Mouse (Mus musculus) liver, embryonic 14.5 days (tissue): Measurements from ENCODE around the gene Mettl17. TPM values are rescaled to one million over a fixed set of nuclear protein-coding genes. Genes with fewer than 3 reads are reported as not detected.

Experiments used
- ATAC-seq: fragments of 200-750 bp; cut with Nextera tagmentation; 2 replicates; pipeline ENCODE4 v1.8.0; 2017; ENCODE audit warnings: moderate number of reproducible peaks, mild to moderate bottlenecking, moderate library complexity; ENCODE audit not compliant: insufficient read depth
- DNase-seq, 3 experiments: peaks; one replicate each; pipeline ENCODE4 v3.0.0-alpha.2; 2012 to 2013; ENCODE audit warnings: low read depth in 3 of 3, low spot score in 3 of 3
- H3K27ac ChIP-seq: fragments of 300-500 bp; sonication (generic); 2 replicates; pipeline ENCODE4 v1.5.1; 2014; ENCODE audit warnings: moderate library complexity, mild to moderate bottlenecking, control low read depth, inconsistent platforms
- H3K27me3 ChIP-seq: fragments of 300-500 bp; sonication (generic); 2 replicates; pipeline ENCODE4 v1.6.1; 2014; ENCODE audit warnings: mild to moderate bottlenecking, low read length, moderate library complexity; ENCODE audit not compliant: control insufficient read depth, insufficient read depth
- H3K36me3 ChIP-seq: fragments of 300-500 bp; sonication (generic); replicated peaks from 2 replicates; pipeline ENCODE4 v1.6.1; 2014; ENCODE audit warnings: low read depth; ENCODE audit not compliant: control insufficient read depth, insufficient read depth
- H3K4me1 ChIP-seq, 2 experiments: fragments of 200-500 bp in 1 of 2; fragments of 300-500 bp in 1 of 2; sonication (generic) in 1 of 2; replicated peaks; 2 replicates each; pipeline ENCODE4 v1.6.1; 2012 to 2014; ENCODE audit warnings: antibody characterized with exemption in 1 of 2, inconsistent platforms in 1 of 2, low read length in 1 of 2; ENCODE audit not compliant: control insufficient read depth in 2 of 2, insufficient read depth in 2 of 2
- H3K4me2 ChIP-seq: fragments of 300-500 bp; sonication (generic); 2 replicates; pipeline ENCODE4 v1.6.1; 2014; ENCODE audit warnings: low read depth, mild to moderate bottlenecking, control low read depth, moderate library complexity
- H3K4me3 ChIP-seq, 2 experiments: fragments of 200-500 bp in 1 of 2; fragments of 300-500 bp in 1 of 2; sonication (generic) in 1 of 2; 2 replicates each; pipeline ENCODE4 v1.5.1; 2012 to 2014; ENCODE audit warnings: low read depth in 2 of 2, low read length in 2 of 2, mild to moderate bottlenecking in 2 of 2, control low read depth in 1 of 2, inconsistent platforms in 1 of 2, moderate library complexity in 1 of 2; ENCODE audit not compliant: insufficient read depth in 1 of 2
- H3K9ac ChIP-seq: fragments of 300-500 bp; sonication (generic); replicated peaks from 2 replicates; pipeline ENCODE4 v1.6.1; 2014; ENCODE audit warnings: mild to moderate bottlenecking, control low read depth, moderate library complexity
- H3K9me3 ChIP-seq: fragments of 300-500 bp; sonication (generic); 2 replicates; pipeline ENCODE4 v1.6.1; 2016; ENCODE audit warnings: low read length, mixed read lengths; ENCODE audit not compliant: control insufficient read depth
- CTCF ChIP-seq: IDR thresholded peaks from 2 replicates; pipeline ENCODE4 v1.5.1; 2016; ENCODE audit warnings: antibody characterized with exemption, low read depth, control low read depth
- EP300 ChIP-seq: IDR thresholded peaks from 2 replicates; pipeline ENCODE4 v1.6.1; 2016; ENCODE audit warnings: antibody characterized with exemption, low read depth
- WGBS: fragments of 180-500 bp; shearing (Covaris S2); extraction: QIAGEN DNeasy Blood & Tissue Kit; methylation state at CpG from one replicate; pipeline ENCODE4 v1.1.7; 2014; ENCODE audit not compliant: insufficient replicate concordance; 5-methylcytosine and 5-hydroxymethylcytosine counted together
- polyA plus RNA-seq, 2 experiments: library from polyadenylated mRNA; depleted of rRNA in 1 of 2; stranded (reverse) in 1 of 2; unstranded in 1 of 2; fragments of >200 nt; fragmentation: Nextera tagmentation in 1 of 2; extraction: Ambion mirVana in 1 of 2; gene quantifications; 2 replicates each; pipeline versions ENCODE4 v1.2.1 to v1.2.3; 2012 to 2014

Gene Mettl17
- polyA plus RNA-seq, 2 experiments, result 9.5 to 10.2 TPM

GRCm38 (mm10) chr14:51889833-51890232 lies 5.2 kb downstream of the Mettl17 start:
- Histone ChIP-seq H3K4me1 (peaks cover 16 to 22% of the 10 kb centered on the region in 2 experiments), H3K27ac (no peak overlapping the region), H3K9ac (no peak overlapping the region), H3K36me3 (peaks cover 8% of the 10 kb centered on the region), H3K4me2 (no peak overlapping the region), H3K4me3 (no peak overlapping the region), H3K9me3 (no peaks in the 10 kb centered on the region), H3K27me3 (no peaks in the 10 kb centered on the region)
- 72% methylated on average over 6 of the region's 6 CpGs for WGBS
- no peak for DNase-seq
- ATAC-seq, result no peak
- TF ChIP-seq EP300, result no peak
- no peak for TF ChIP-seq CTCF

- Histone ChIP-seq H3K9me3 (no peaks in the 10 kb centered on the region), H3K4me2 (no peak within 1 kb of the TSS), H3K27me3 (no peaks in the 10 kb centered on the region), H3K36me3 (peaks cover 8% of the 10 kb centered on the region), H3K4me3 (no peak within 1 kb of the TSS), H3K4me1 (peaks cover 8 to 15% of the 10 kb centered on the region in 2 experiments), H3K9ac (no peak within 1 kb of the TSS), H3K27ac (no peak within 1 kb of the TSS)
- 70% methylated on average over 9 of the region's 9 CpGs for WGBS
- no peak for DNase-seq
- TF ChIP-seq EP300 (no peak), CTCF (no peak)
- no peak for ATAC-seq
Measured at GRCm38 (mm10) chr14:51892191-51892939, 7.7 kb downstream of the Mettl17 start, which contains the start of gene Slc39a2. TSS of gene Slc39a2 (plus strand) at chr14:51892889.

GRCm38 (mm10) chr14:51893094-51893794 lies 8.6 kb downstream of the Mettl17 start:
- no peak for TF ChIP-seq CTCF
- no peak for TF ChIP-seq EP300
- H3K4me2 ChIP-seq, result no peak overlapping the region
- peaks cover 8% of the 10 kb centered on the region for H3K36me3 ChIP-seq
- H3K27me3 ChIP-seq, result no peaks in the 10 kb centered on the region
- ATAC-seq (peak; percentile 50), DNase-seq (no peak)
- no peak overlapping the region for H3K9ac ChIP-seq
- H3K27ac ChIP-seq, result no peak overlapping the region
- peaks cover 8 to 15% of the 10 kb centered on the region in 2 experiments for H3K4me1 ChIP-seq
- WGBS, result 40% methylated on average over 10 of the region's 10 CpGs
- H3K4me3 ChIP-seq, result no peak overlapping the region
- no peaks in the 10 kb centered on the region for H3K9me3 ChIP-seq

GRCm38 (mm10) chr14:51893809-51894208 lies 9.2 kb downstream of the Mettl17 start:
- Histone ChIP-seq H3K9ac (no peak overlapping the region), H3K4me2 (no peak overlapping the region), H3K4me1 (peaks cover 8 to 15% of the 10 kb centered on the region in 2 experiments), H3K27me3 (no peaks in the 10 kb centered on the region), H3K9me3 (no peaks in the 10 kb centered on the region), H3K4me3 (no peak overlapping the region), H3K27ac (no peak overlapping the region), H3K36me3 (peaks cover 8% of the 10 kb centered on the region)
- DNase-seq (no peak), ATAC-seq (peak; percentile 68)
- TF ChIP-seq CTCF (no peak), EP300 (0 out of 2 replicates have a peak, but pooled peaks have one; percentile 19)
- WGBS, result 34% methylated on average over 3 of the region's 3 CpGs

GRCm38 (mm10) chr14:51895071-51895470 lies 10.4 kb downstream of the Mettl17 start:
- WGBS, result 66% methylated on average over 14 of the region's 14 CpGs

More at GRCm38 (mm10) chr14:51895071-51895470, 10.4 kb downstream of the Mettl17 start:
- DNase-seq, result no peak
- Histone ChIP-seq H3K4me2 (no peak overlapping the region), H3K4me3 (no peak overlapping the region), H3K4me1 (peaks cover 8 to 15% of the 10 kb centered on the region in 2 experiments), H3K27ac (no peak overlapping the region), H3K27me3 (no peaks in the 10 kb centered on the region), H3K9me3 (no peaks in the 10 kb centered on the region), H3K36me3 (peaks cover 8% of the 10 kb centered on the region), H3K9ac (no peak overlapping the region)
- no peak for TF ChIP-seq EP300
- no peak for TF ChIP-seq CTCF
- ATAC-seq, result no peak
